Mouse (Mus musculus) stomach, embryonic 14.5 days (tissue): Measurements from ENCODE around the gene Gpr55. TPM values are rescaled to one million over a fixed set of nuclear protein-coding genes. Genes with fewer than 3 reads are reported as not detected.

Source experiments
- ATAC-seq: fragments of 200-750 bp; cut with Nextera tagmentation; 2 replicates; pipeline ENCODE4 v1.8.0; 2017; ENCODE audit warnings: low read depth, moderate TSS enrichment; ENCODE audit not compliant: insufficient number of reproducible peaks, insufficient read depth, low FRiP score
- H3K27ac ChIP-seq: fragments of 300-500 bp; sonication (generic); 2 replicates; pipeline ENCODE4 v1.5.1; 2014; ENCODE audit warnings: mild to moderate bottlenecking, low read length, moderate library complexity, mixed read lengths
- H3K27me3 ChIP-seq: fragments of 300-500 bp; sonication (generic); 2 replicates; pipeline ENCODE4 v1.6.1; 2014; ENCODE audit warnings: low read length, control low read depth, mixed read lengths; ENCODE audit not compliant: control insufficient read depth, insufficient read depth
- H3K36me3 ChIP-seq: fragments of 300-500 bp; sonication (generic); 2 replicates; pipeline ENCODE4 v1.6.1; 2014; ENCODE audit warnings: mild to moderate bottlenecking, control low read depth, low read length, moderate library complexity, mixed read lengths; ENCODE audit not compliant: control insufficient read depth, insufficient read depth
- H3K4me1 ChIP-seq: fragments of 300-500 bp; sonication (generic); 2 replicates; pipeline ENCODE4 v1.6.1; 2014; ENCODE audit warnings: low read length, control low read depth, mixed read lengths; ENCODE audit not compliant: control insufficient read depth, insufficient read depth
- H3K4me2 ChIP-seq: fragments of 300-500 bp; sonication (generic); replicated peaks from 2 replicates; pipeline ENCODE4 v1.6.1; 2014; ENCODE audit warnings: low read depth, low read length, control low read depth
- H3K4me3 ChIP-seq: fragments of 300-500 bp; sonication (generic); 2 replicates; pipeline ENCODE4 v1.5.1; 2014; ENCODE audit warnings: low read depth, low read length, control low read depth
- H3K9ac ChIP-seq: fragments of 300-500 bp; sonication (generic); replicated peaks from 2 replicates; pipeline ENCODE4 v1.6.1; 2014; ENCODE audit warnings: low read depth, mild to moderate bottlenecking, control low read depth, low read length, moderate library complexity, mixed read lengths
- H3K9me3 ChIP-seq: fragments of 300-500 bp; sonication (generic); 2 replicates; pipeline ENCODE4 v1.6.1; 2016; ENCODE audit warnings: low read depth, low read length, control low read depth; ENCODE audit not compliant: control insufficient read depth
- WGBS: fragments of 180-500 bp; shearing (Covaris S2); extraction: QIAGEN DNeasy Blood & Tissue Kit; methylation state at CpG from one replicate; pipeline ENCODE4 v1.1.7; 2014; 5-methylcytosine and 5-hydroxymethylcytosine counted together
- polyA plus RNA-seq: library from polyadenylated mRNA; unstranded; fragments of >200 nt; fragmentation: Nextera tagmentation; extraction: Ambion mirVana; gene quantifications from 2 replicates; pipeline ENCODE4 v1.2.1, GENCODE M21; 2014

Gpr55 gene
- polyA plus RNA-seq, 1 experiment from 2014 or later: not detected

DNA sequence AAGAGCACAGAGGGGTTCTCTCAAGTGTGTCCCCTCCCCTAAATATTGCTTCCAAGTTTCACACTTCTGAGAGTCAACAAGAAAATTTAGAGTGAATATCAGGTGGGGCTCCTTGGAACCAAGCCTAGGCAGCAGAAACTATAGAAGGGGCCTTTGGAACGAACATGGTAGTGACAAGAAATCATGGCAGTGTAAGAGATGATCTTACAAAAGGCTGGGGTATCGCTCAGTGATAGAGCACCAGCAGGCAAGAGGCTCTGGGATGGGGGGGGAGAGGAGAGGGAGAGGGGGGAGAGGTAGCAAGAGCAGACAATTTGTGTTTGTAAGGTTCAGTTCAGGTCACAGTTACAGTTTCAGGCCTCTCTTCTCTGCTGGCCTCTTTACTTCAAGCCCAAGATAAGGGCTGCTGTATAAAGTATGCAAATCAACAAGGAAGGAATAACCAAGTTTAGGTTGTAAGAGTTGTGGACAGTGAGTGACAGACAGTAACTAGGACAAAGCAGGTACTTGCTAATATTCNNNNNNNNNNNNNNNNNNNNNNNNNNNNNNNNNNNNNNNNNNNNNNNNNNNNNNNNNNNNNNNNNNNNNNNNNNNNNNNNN lies 11.6 kb downstream of the Gpr55 start:
- 86% methylated on average over 2 of the region's 2 CpGs for WGBS

DNA sequence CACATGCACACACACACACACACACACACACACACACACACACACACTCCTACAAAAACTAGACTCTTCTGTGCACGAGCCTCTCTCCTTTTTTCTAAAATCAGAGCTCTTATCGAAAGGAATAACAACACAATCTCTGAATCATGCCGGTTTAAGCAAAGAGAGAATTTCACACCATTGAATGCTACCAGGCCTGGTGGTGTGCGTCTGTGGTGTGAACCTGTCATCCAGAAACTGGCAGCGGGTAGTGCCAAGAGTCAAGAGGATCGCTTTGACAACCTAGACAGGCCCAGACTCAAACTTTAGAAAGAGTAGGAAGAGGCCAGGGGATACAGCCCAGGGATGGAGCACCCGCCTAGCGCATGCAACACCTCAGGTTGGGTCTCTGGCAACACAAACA lies 18.5 kb downstream of the Gpr55 start:
- Histone ChIP-seq H3K4me2 (no peak overlapping the region), H3K4me3 (no peak overlapping the region), H3K9me3 (no peaks in the 10 kb centered on the region), H3K27ac (no peak overlapping the region), H3K36me3 (no peaks in the 10 kb centered on the region), H3K4me1 (no peaks in the 10 kb centered on the region), H3K9ac (no peak overlapping the region), H3K27me3 (no peaks in the 10 kb centered on the region)
- ATAC-seq: no peak
- 78% methylated on average over 8 of the region's 8 CpGs for WGBS

More for the DNA sequence above, 11.6 kb downstream of the Gpr55 start:
- no peaks in the 10 kb centered on the region for H3K27me3 ChIP-seq
- H3K36me3 ChIP-seq: no peaks in the 10 kb centered on the region
- ATAC-seq: no peak
- no peaks in the 10 kb centered on the region for H3K4me1 ChIP-seq
- H3K4me2 ChIP-seq: no peak overlapping the region
- H3K9me3 ChIP-seq: no peaks in the 10 kb centered on the region
- no peak overlapping the region for H3K4me3 ChIP-seq
- H3K27ac ChIP-seq: no peak overlapping the region
- no peak overlapping the region for H3K9ac ChIP-seq

DNA sequence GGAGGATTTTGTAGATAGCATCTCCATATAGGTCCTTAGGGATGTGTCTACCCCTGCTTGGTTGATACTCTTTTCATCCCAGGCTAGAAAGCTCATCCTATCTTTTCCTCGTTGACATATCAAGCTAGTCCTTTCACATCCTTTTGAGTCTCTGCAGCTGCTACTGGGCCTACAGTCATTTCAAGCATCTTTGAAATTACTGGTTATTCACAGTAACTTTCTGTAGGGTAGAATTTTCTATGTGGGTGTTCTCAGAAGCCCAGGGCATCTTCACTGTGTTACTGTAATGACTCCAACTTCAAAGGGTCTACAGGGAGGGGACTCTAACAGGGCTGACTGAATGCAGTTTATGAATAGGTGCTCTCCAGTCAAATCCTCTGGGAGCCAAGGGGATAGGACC lies 23.5 kb downstream of the Gpr55 start:
- H3K27ac ChIP-seq: no peak overlapping the region
- peaks cover 12% of the 10 kb centered on the region for H3K4me1 ChIP-seq
- no peak overlapping the region for H3K9ac ChIP-seq
- H3K27me3 ChIP-seq: no peaks in the 10 kb centered on the region
- no peaks in the 10 kb centered on the region for H3K9me3 ChIP-seq
- H3K4me3 ChIP-seq: no peak overlapping the region
- no peak for ATAC-seq
- no peak overlapping the region for H3K4me2 ChIP-seq
- no peaks in the 10 kb centered on the region for H3K36me3 ChIP-seq
- WGBS: 64% methylated on average over 1 of the region's 1 CpGs

DNA sequence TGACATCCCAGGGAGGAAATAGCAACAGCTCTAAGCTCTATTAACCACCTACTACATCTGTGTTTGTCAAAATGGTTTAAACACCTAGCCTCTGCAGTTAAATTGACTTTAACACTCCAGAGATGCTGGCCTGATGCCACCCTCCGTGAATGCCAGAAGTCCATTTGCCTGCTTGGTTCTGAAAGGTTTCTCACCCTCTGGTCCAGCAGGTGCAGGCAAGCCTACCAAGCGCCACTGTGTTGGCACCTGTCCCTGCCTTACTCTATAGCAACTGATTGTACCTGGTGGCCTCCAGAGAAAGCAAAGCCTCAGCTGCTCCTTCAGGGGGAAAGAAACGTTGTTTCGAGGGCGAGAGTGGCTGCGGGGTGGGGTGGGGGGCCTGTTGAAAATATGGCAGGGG lies 24.5 kb downstream of the Gpr55 start:
- no peak for ATAC-seq
- WGBS: 59% methylated on average over 6 of the region's 6 CpGs

DNA sequence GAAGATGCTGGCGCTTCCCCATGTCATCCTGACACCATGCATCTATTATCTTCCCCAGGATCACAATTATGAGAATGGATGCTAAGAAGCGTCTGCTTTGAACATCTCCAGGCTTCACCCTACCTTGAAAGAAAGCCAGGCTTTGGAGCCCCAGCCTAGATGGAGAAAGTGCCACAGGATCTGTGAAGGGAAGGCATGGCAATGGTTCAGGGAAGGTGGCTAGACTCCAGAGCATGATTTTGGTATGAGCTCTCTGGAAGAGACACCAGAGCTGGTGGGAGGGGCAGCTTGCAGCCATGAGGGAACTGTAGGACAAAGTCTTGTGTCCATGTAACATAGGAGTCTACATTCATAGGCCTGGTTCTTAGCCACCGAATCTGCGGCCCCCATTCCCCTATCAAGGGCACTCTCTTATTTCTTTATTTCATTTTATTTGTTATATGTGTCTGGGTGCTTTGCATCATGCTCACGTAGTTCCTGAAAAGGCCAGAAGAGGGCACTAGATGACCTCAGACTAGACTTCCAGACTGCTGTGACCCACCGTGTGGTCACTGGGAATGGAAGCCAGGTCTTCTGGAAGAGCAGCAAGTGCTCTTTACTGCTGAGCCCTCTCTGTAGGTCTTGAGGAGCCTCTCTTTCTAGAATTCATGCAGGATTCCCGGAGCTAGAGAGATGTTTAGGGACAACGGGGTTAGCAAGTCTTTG lies 25.5 kb downstream of the Gpr55 start:
- H3K9ac ChIP-seq: no peak overlapping the region
- WGBS: 68% methylated on average over 8 of the region's 8 CpGs
- H3K4me2 ChIP-seq: no peak overlapping the region
- no peak overlapping the region for H3K27ac ChIP-seq
- H3K9me3 ChIP-seq: no peaks in the 10 kb centered on the region
- no peak for ATAC-seq
- H3K27me3 ChIP-seq: no peaks in the 10 kb centered on the region
- H3K4me1 ChIP-seq: peaks cover 13% of the 10 kb centered on the region
- no peaks in the 10 kb centered on the region for H3K36me3 ChIP-seq
- no peak overlapping the region for H3K4me3 ChIP-seq

More for the DNA sequence above, 24.5 kb downstream of the Gpr55 start:
- Histone ChIP-seq H3K4me1 (peaks cover 13% of the 10 kb centered on the region), H3K27me3 (no peaks in the 10 kb centered on the region), H3K9me3 (no peaks in the 10 kb centered on the region), H3K27ac (no peak overlapping the region), H3K9ac (no peak overlapping the region), H3K36me3 (no peaks in the 10 kb centered on the region), H3K4me2 (no peak overlapping the region), H3K4me3 (no peak overlapping the region)

DNA sequence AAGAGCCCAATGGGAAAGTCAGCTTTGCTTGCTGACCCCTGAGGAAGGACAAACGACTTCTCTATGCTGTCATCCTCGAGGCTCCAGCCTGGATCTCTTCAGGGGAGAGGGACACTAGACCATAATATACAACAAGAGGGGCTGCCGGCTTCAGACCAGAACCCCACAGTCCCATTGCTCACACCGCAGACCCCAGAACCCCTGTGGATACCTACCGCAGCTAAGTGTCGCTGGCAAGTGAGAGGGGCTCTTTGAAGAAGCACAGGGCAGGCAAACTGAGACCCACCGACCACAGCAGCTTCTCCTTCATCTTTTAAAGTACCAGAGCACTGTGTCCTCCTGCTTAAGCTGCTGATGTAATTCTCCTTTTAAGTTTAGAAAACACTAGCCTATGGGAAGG lies 26.2 kb downstream of the Gpr55 start:
- no peak overlapping the region for H3K27ac ChIP-seq
- 24% methylated on average over 7 of the region's 7 CpGs for WGBS
- no peak overlapping the region for H3K4me3 ChIP-seq
- no peaks in the 10 kb centered on the region for H3K36me3 ChIP-seq
- no peaks in the 10 kb centered on the region for H3K27me3 ChIP-seq
- no peak overlapping the region for H3K4me2 ChIP-seq
- H3K4me1 ChIP-seq: peaks cover 13% of the 10 kb centered on the region
- H3K9me3 ChIP-seq: no peaks in the 10 kb centered on the region
- no peak overlapping the region for H3K9ac ChIP-seq
- ATAC-seq: no peak

DNA sequence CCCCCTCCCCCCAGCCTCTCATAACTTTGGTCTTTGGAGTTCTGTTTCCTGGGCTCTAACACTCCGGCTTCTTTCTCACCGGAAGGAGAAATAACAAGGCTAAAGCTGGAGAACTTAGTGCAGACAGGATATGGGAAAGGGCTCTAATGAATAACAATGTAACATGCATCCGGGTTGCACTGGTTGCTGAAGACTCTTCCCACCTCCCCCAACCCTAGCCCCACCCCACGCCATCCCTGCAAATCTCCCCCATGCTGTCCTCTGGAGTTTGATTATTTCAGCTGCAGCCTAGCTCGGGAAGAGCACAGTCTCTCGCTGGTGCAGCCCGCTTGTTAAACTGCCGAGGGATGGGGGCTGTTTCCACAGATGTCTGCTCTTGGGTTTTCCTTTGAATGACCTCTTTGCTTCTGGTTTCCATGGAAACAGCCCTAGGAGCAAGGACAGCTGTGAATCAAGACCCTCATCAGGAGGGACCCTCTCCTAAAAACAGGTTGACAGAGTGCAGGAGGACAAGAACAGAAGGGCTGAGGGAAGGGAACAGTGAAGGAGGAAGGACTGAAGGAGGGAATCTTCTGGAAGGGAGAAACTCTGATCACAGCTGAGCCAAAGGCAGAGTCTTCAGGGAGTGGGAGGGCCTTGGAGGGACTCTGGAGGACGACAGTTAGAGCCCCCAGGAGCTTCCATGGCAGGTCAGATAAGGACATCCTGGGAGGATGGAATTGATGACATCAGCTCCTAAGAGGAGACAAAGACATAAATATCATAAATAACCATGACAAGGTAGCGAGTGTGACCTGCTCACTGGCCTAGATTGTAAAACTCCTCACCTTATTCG lies 27.0 kb downstream of the Gpr55 start:
- peak; percentile 51 for ATAC-seq
- H3K4me1 ChIP-seq: peaks cover 13% of the 10 kb centered on the region
- H3K4me3 ChIP-seq: no peak overlapping the region
- H3K9ac ChIP-seq: no peak overlapping the region
- peak overlapping the region; percentile 45; the same call in 1 of the 2 replicates for H3K27ac ChIP-seq
- H3K4me2 ChIP-seq: peak overlapping the region; percentile 19; the same call in 1 of the 2 replicates
- H3K36me3 ChIP-seq: no peaks in the 10 kb centered on the region
- no peaks in the 10 kb centered on the region for H3K27me3 ChIP-seq
- WGBS: 11% methylated on average over 11 of the region's 11 CpGs
- no peaks in the 10 kb centered on the region for H3K9me3 ChIP-seq

DNA sequence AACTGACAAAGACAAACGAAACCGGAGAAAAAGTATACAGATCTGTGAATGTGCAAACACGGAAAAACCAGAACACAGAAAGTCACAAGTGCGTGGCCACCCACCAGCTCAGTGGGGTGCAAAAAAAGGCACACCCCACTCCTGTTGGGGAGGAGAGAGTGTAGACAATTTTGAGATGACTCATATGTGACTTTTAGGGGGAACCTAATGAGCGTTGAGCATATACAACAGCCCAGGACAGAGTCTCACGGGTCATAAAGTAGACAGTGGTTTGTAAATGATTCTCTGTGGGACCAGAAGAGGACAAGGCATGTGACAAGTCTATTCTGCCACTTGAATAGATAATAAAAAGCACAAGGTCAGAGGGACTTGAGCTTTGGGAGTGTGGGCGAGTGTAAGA lies 27.6 kb downstream of the Gpr55 start:
- ATAC-seq: no peak
- H3K36me3 ChIP-seq: no peaks in the 10 kb centered on the region
- peak overlapping the region; percentile 19; the same call in 1 of the 2 replicates for H3K4me2 ChIP-seq
- H3K27me3 ChIP-seq: no peaks in the 10 kb centered on the region
- no peaks in the 10 kb centered on the region for H3K9me3 ChIP-seq
- peaks cover 18% of the 10 kb centered on the region for H3K4me1 ChIP-seq
- peak overlapping the region; percentile 45; the same call in 1 of the 2 replicates for H3K27ac ChIP-seq
- H3K4me3 ChIP-seq: no peak overlapping the region
- H3K9ac ChIP-seq: no peak overlapping the region
- WGBS: 5% methylated on average over 7 of the region's 7 CpGs
